Mouse (Mus musculus): Measurements from ENCODE around the gene Taf1b. TPM values are rescaled to one million over a fixed set of nuclear protein-coding genes. Genes with fewer than 3 reads are reported as not detected.

Gene Taf1b
- total and polyA plus RNA-seq, 3 experiments, result 26.4 to 28.1 TPM; not detected in 1

DNA sequence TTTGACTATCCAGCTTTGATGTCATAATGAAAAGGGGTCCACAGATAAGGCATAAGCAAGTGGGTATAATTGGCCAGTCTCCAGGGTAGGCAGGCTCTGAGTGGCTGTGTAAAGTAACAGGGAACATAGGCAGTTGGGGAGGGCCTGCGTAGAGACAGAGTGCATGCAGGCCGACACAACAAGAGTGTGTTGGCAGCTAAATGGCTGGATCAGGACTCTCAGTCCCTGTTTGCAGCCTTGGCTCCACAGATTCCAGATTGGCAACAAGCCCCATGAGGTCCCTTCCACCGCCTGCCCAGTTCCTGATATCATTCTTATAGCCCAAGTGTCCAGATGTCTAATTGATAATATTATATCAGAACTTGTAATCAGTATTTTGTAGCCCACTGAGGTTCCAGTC, 85.5 kb downstream of the Taf1b start:
- no peak for DNase-seq (ENCODE audit: low read depth, low spot score)
- no peaks in the 10 kb centered on the region for H3K79me2 ChIP-seq (ENCODE audit: control insufficient read depth, insufficient read depth, low read length, poor library complexity)
- no peak overlapping the region for H3K27ac ChIP-seq (ENCODE audit: control insufficient read depth, low read depth, low read length)
- no peak overlapping the region for H3K9ac ChIP-seq (ENCODE audit: control insufficient read depth, low read depth, low read length, poor library complexity, severe bottlenecking)
- H3K27me3 ChIP-seq (ENCODE audit: control insufficient read depth in 1 of 2, insufficient read depth in 2 of 2, low read length in 2 of 2), result no peaks in the 10 kb centered on the region
- no peaks in the 10 kb centered on the region for H3K36me3 ChIP-seq (ENCODE audit: control insufficient read depth in 1 of 2, insufficient read depth in 2 of 2, low read length in 2 of 2)
- no peaks in the 10 kb centered on the region for H3K4me1 ChIP-seq (ENCODE audit: control insufficient read depth in 1 of 2, insufficient read depth in 2 of 2, low read length in 2 of 2)
- H3K4me3 ChIP-seq (ENCODE audit: control insufficient read depth in 1 of 2, insufficient read depth in 1 of 2, low read depth in 2 of 2, low read length in 2 of 2), result no peak overlapping the region
- no peaks in the 10 kb centered on the region for H3K9me3 ChIP-seq (replicated peaks; ENCODE audit: insufficient read depth, low read length)
- TF ChIP-seq SIN3A (IDR thresholded peaks at IDR 0.05; ENCODE audit: low read length) (no peak), USF2 (IDR thresholded peaks at IDR 0.05; ENCODE audit: borderline replicate concordance in 1 of 2, insufficient read depth in 1 of 2, low read depth in 1 of 2, low read length in 2 of 2) (no peak), GABPA (IDR thresholded peaks at IDR 0.05; ENCODE audit: low read depth, low read length) (no peak), ZMIZ1 (IDR thresholded peaks at IDR 0.05; ENCODE audit: low read depth, low read length) (no peak), USF1 (IDR thresholded peaks at IDR 0.05; ENCODE audit: low read depth, low read length) (no peak), GATA1 (IDR thresholded peaks at IDR 0.05; ENCODE audit: low read depth, low read length) (no peak), CTCF (IDR thresholded peaks at IDR 0.05 in 2 of 3, conservative IDR thresholded peaks at IDR 0.05 in 1 of 3; ENCODE audit: control insufficient read depth in 1 of 3, insufficient read depth in 1 of 3, low read depth in 2 of 3, low read length in 3 of 3, poor library complexity in 1 of 3, severe bottlenecking in 1 of 3) (no peak), CHD2 (IDR thresholded peaks at IDR 0.05; ENCODE audit: low read length) (no peak), POLR2AphosphoS2 (IDR thresholded peaks at IDR 0.05; ENCODE audit: low read length) (no peak), CHD1 (IDR thresholded peaks at IDR 0.05; ENCODE audit: low read depth, low read length) (no peak), MYB (IDR thresholded peaks at IDR 0.05; ENCODE audit: low read depth, low read length) (no peak), NRF1 (IDR thresholded peaks at IDR 0.05; ENCODE audit: insufficient read depth, low read depth, low read length, poor library complexity, severe bottlenecking) (no peak), POLR2A (IDR thresholded peaks at IDR 0.05; ENCODE audit: control insufficient read depth in 1 of 2, insufficient read depth in 1 of 2, low read depth in 1 of 2, low read length in 2 of 2, poor library complexity in 1 of 2) (no peak), MEF2A (IDR thresholded peaks at IDR 0.05; ENCODE audit: extremely low read depth, insufficient replicate concordance, low read depth, low read length, poor library complexity, severe bottlenecking) (no peak)

DNA sequence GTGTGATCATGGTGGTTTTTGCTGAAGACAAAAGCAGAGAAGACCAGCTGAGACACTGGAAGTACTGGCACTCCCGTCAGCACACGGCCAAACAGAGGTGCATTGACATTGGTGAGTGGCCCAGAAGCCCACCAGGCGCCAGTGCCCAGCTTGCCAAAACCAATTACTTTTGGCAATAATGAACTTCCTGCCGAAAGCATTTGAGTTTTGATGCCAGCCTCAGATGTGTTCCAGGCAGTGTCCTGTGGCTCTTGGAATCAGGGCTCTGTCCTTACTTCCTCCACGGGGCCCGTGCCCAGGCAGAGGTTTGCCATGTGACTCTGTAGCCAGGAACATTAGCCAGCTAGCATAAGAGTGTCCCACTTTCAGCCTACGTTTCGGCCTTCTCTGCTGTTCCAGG, 86.7 kb downstream of the Taf1b start:
- Histone ChIP-seq H3K9ac (ENCODE audit: control insufficient read depth, low read depth, low read length, poor library complexity, severe bottlenecking) (no peak overlapping the region), H3K4me3 (ENCODE audit: control insufficient read depth in 1 of 2, insufficient read depth in 1 of 2, low read depth in 2 of 2, low read length in 2 of 2) (no peak overlapping the region), H3K36me3 (ENCODE audit: control insufficient read depth in 1 of 2, insufficient read depth in 2 of 2, low read length in 2 of 2) (no peaks in the 10 kb centered on the region), H3K27me3 (ENCODE audit: control insufficient read depth in 1 of 2, insufficient read depth in 2 of 2, low read length in 2 of 2) (no peaks in the 10 kb centered on the region), H3K27ac (ENCODE audit: control insufficient read depth, low read depth, low read length) (no peak overlapping the region), H3K4me1 (ENCODE audit: control insufficient read depth in 1 of 2, insufficient read depth in 2 of 2, low read length in 2 of 2) (no peaks in the 10 kb centered on the region), H3K9me3 (replicated peaks; ENCODE audit: insufficient read depth, low read length) (no peaks in the 10 kb centered on the region), H3K79me2 (ENCODE audit: control insufficient read depth, insufficient read depth, low read length, poor library complexity) (no peaks in the 10 kb centered on the region)
- TF ChIP-seq TCF12 (IDR thresholded peaks at IDR 0.05; ENCODE audit: low read depth, low read length) (no peak), CHD1 (IDR thresholded peaks at IDR 0.05; ENCODE audit: low read depth, low read length) (no peak), BHLHE40 (IDR thresholded peaks at IDR 0.05; ENCODE audit: borderline replicate concordance, low read depth, low read length) (no peak), MXI1 (IDR thresholded peaks at IDR 0.05; ENCODE audit: low read depth, low read length) (no peak), POLR2AphosphoS2 (IDR thresholded peaks at IDR 0.05; ENCODE audit: low read length) (no peak), KAT2A (conservative IDR thresholded peaks at IDR 0.05; ENCODE audit: low read depth, low read length) (no peak), POLR2AphosphoS5 (IDR thresholded peaks at IDR 0.05; ENCODE audit: borderline replicate concordance, low read depth, low read length) (no peak), CTCF (IDR thresholded peaks at IDR 0.05 in 2 of 3, conservative IDR thresholded peaks at IDR 0.05 in 1 of 3; ENCODE audit: control insufficient read depth in 1 of 3, insufficient read depth in 1 of 3, low read depth in 2 of 3, low read length in 3 of 3, poor library complexity in 1 of 3, severe bottlenecking in 1 of 3) (no peak), MYC (IDR thresholded peaks at IDR 0.05; ENCODE audit: low read depth, low read length) (no peak)
- no peak for DNase-seq (ENCODE audit: low read depth, low spot score)
